Mouse (Mus musculus): ENCODE results near the gene Rbm45. TPM values are rescaled to one million over a fixed set of nuclear protein-coding genes. Genes with fewer than 3 reads are reported as not detected.

Gene Rbm45
- total RNA-seq (2015; ENCODE audit: low replicate concordance): 1.3 and 4.4 TPM in 2 replicates
- 12.0 and 17.1 TPM in 2 replicates for total RNA-seq (2017; ENCODE audit: low replicate concordance)

- ATAC-seq (replicated peaks; ENCODE audit: low FRiP score, poor library complexity, severe bottlenecking): peak; percentile 90
Observed at GRCm38 (mm10) chr2:76369821-76370655, at the start of gene Rbm45. Rbm45 (plus strand) TSS chr2:76369984.

- ATAC-seq (replicated peaks; ENCODE audit: low FRiP score, poor library complexity, severe bottlenecking): no peak
Observed at GRCm38 (mm10) chr2:76320336-76320735, 49.4 kb upstream of the Rbm45 start.

- ATAC-seq (replicated peaks; ENCODE audit: low FRiP score, poor library complexity, severe bottlenecking): no peak
Observed at GRCm38 (mm10) chr2:76323185-76323875, 46.5 kb upstream of the Rbm45 start.

- no peak for ATAC-seq (replicated peaks; ENCODE audit: low FRiP score, poor library complexity, severe bottlenecking)
Observed at GRCm38 (mm10) chr2:76324463-76324862, 45.3 kb upstream of the Rbm45 start.

- ATAC-seq (replicated peaks; ENCODE audit: low FRiP score, poor library complexity, severe bottlenecking): no peak
Observed at GRCm38 (mm10) chr2:76326161-76326560, 43.6 kb upstream of the Rbm45 start.

- no peak for ATAC-seq (replicated peaks; ENCODE audit: low FRiP score, poor library complexity, severe bottlenecking)
Observed at GRCm38 (mm10) chr2:76330081-76330480, 39.7 kb upstream of the Rbm45 start.

GRCm38 (mm10) chr2:76332161-76332805, 37.5 kb upstream of the Rbm45 start:
- ATAC-seq (replicated peaks; ENCODE audit: low FRiP score, poor library complexity, severe bottlenecking): no peak

GRCm38 (mm10) chr2:76334596-76334995, 35.2 kb upstream of the Rbm45 start:
- ATAC-seq (replicated peaks; ENCODE audit: low FRiP score, poor library complexity, severe bottlenecking): no peak

GRCm38 (mm10) chr2:76338215-76339156, 31.3 kb upstream of the Rbm45 start, which contains the start of gene Pde11a:
Pde11a (minus strand) TSS chr2:76338774.
- ATAC-seq (replicated peaks; ENCODE audit: low FRiP score, poor library complexity, severe bottlenecking): no peak

- no peak for ATAC-seq (replicated peaks; ENCODE audit: low FRiP score, poor library complexity, severe bottlenecking)
Observed at GRCm38 (mm10) chr2:76342146-76342545, 27.6 kb upstream of the Rbm45 start.

- no peak for ATAC-seq (replicated peaks; ENCODE audit: low FRiP score, poor library complexity, severe bottlenecking)
Observed at GRCm38 (mm10) chr2:76347839-76348238, 21.9 kb upstream of the Rbm45 start.

- no peak for ATAC-seq (replicated peaks; ENCODE audit: low FRiP score, poor library complexity, severe bottlenecking)
Observed at GRCm38 (mm10) chr2:76360226-76360625, 9.6 kb upstream of the Rbm45 start, which contains the start of gene Cyct. Cyct (minus strand) TSS chr2:76360450.

GRCm38 (mm10) chr2:76362111-76362510, 7.7 kb upstream of the Rbm45 start:
- no peak for ATAC-seq (replicated peaks; ENCODE audit: low FRiP score, poor library complexity, severe bottlenecking)

- no peak for ATAC-seq (replicated peaks; ENCODE audit: low FRiP score, poor library complexity, severe bottlenecking)
Observed at GRCm38 (mm10) chr2:76365811-76366210, 4.0 kb upstream of the Rbm45 start.

GRCm38 (mm10) chr2:76367188-76367922, 2.4 kb upstream of the Rbm45 start:
- ATAC-seq (replicated peaks; ENCODE audit: low FRiP score, poor library complexity, severe bottlenecking): no peak

- ATAC-seq (replicated peaks; ENCODE audit: low FRiP score, poor library complexity, severe bottlenecking): no peak
Observed at GRCm38 (mm10) chr2:76368861-76369660, 723 bp upstream of the Rbm45 start.

- ATAC-seq (replicated peaks; ENCODE audit: low FRiP score, poor library complexity, severe bottlenecking): peak; percentile 49
Observed at GRCm38 (mm10) chr2:76370656-76370922, 805 bp downstream of the Rbm45 start.

- ATAC-seq (replicated peaks; ENCODE audit: low FRiP score, poor library complexity, severe bottlenecking): no peak
Observed at GRCm38 (mm10) chr2:76372244-76372643, 2.5 kb downstream of the Rbm45 start.
